Mouse (Mus musculus) CH12.LX (cell line): ENCODE measurements around the gene Nutm1.

Experiments
- CTCF ChIP-seq, 2 experiments: IDR thresholded peaks in 1 of 2; conservative IDR thresholded peaks in 1 of 2; 2 replicates each; pipeline ENCODE4 v1.5.1; 2011 to 2012; ENCODE audit warnings: low read depth in 2 of 2, low read length in 2 of 2, improper control_type of control experiment in 1 of 2, inconsistent platforms in 1 of 2, mild to moderate bottlenecking in 1 of 2, moderate library complexity in 1 of 2
- EP300 ChIP-seq: IDR thresholded peaks from 2 replicates; pipeline ENCODE4 v1.6.1; 2011; ENCODE audit warnings: low read length, improper control_type of control experiment
- JUN ChIP-seq: IDR thresholded peaks from 2 replicates; pipeline ENCODE4 v1.6.1; 2011; ENCODE audit warnings: low read depth, mild to moderate bottlenecking, low read length, improper control_type of control experiment, moderate library complexity; ENCODE audit not compliant: insufficient read depth
- KAT2A ChIP-seq: IDR thresholded peaks from 2 replicates; pipeline ENCODE4 v1.6.1; 2012; ENCODE audit warnings: low read length, improper control_type of control experiment, inconsistent platforms; ENCODE audit not compliant: insufficient replicate concordance
- MEF2A ChIP-seq: IDR thresholded peaks from 2 replicates; pipeline ENCODE4 v1.6.1; 2014; ENCODE audit warnings: low read depth, mild to moderate bottlenecking, inconsistent platforms, low read length, improper control_type of control experiment, borderline replicate concordance
- POLR2A ChIP-seq: IDR thresholded peaks from 2 replicates; pipeline ENCODE4 v1.6.1; 2011; ENCODE audit warnings: low read depth, mild to moderate bottlenecking, improper control_type of control experiment, low read length
- RCOR1 ChIP-seq: conservative IDR thresholded peaks from 2 replicates; pipeline ENCODE4 v1.6.1; 2012; ENCODE audit warnings: low read depth, mild to moderate bottlenecking, inconsistent platforms, low read length, improper control_type of control experiment
- UBTF ChIP-seq: IDR thresholded peaks from 2 replicates; pipeline ENCODE4 v1.6.1; 2012; ENCODE audit warnings: low read depth, mild to moderate bottlenecking, inconsistent platforms, low read length, improper control_type of control experiment, moderate library complexity

DNA sequence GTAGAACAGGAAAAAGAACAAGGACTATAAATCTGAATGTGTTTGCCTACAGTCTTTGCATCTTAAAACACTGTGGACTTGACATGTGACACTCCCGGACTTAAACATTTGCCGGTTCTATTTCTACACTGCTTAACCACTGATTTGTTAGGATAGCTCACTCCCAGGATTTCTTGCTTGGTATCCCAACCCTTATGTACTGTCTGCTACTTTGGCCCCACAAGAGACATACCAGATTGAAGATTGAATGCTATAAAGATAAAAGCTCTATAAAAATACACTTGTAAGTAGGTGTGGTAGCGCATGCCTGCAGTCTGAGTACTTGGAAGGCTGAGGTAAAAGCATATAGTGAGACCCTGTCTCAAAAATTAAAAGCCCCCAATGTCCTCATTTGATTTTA, 30.4 kb upstream of the Nutm1 start:
- no peak for TF ChIP-seq JUN
- TF ChIP-seq MEF2A: no peak
- no peak for TF ChIP-seq RCOR1
- no peak for TF ChIP-seq KAT2A
- no peak for TF ChIP-seq CTCF (conservative IDR thresholded peaks at IDR 0.05 in 1 of 2, IDR thresholded peaks at IDR 0.05 in 1 of 2; ENCODE audit: low read depth in 2 of 2, low read length in 2 of 2)
- TF ChIP-seq UBTF: no peak
- no peak for TF ChIP-seq POLR2A
- no peak for TF ChIP-seq EP300
